9 mouse cellular contexts compared by ENCODE assay signal in genomic region chr10:24823697-24824535, GRCm38 (mm10). TPM values are rescaled to one million over a fixed set of nuclear protein-coding genes. Genes with fewer than 3 reads are reported as not detected.
DNase-seq lines count a peak whose midpoint lies in the region; ATAC-seq and TF ChIP-seq lines count a peak whose summit lies in the region.
"Had no signal": no experiment of that assay in that cellular context is flagged by ENCODE, and none has a peak within 500 bp of the region (broad histone marks: within the 10 kb centered on the region; RNA-seq: fewer than 3 reads in every experiment).

No protein-coding gene starts in this region.

- peak; percentile 43 for ATAC-seq in G1E (ENCODE audit: extremely low read depth, insufficient number of reproducible peaks, low FRiP score, poor library complexity, severe bottlenecking)
- ATAC-seq in intestine, embryonic 14.5 days (replicated peaks; ENCODE audit: low FRiP score, low TSS enrichment, low read depth), result 0 out of 2 replicates have a peak, but pooled peaks have one; percentile 40
- ATAC-seq in megakaryocyte-erythroid progenitor cell, adult 5-6 weeks (replicated peaks; ENCODE audit: low FRiP score, low TSS enrichment, poor library complexity, severe bottlenecking), result peak; percentile 86
- no peak for ATAC-seq in forebrain, embryonic 15.5 days (replicated peaks)

- no peaks in the 10 kb centered on the region for H3K27me3 ChIP-seq in heart, adult 2 months (ENCODE audit: control insufficient read depth, insufficient read depth, low read length)
- no peaks in the 10 kb centered on the region for H3K27me3 ChIP-seq in G1E (ENCODE audit: insufficient read depth, low read length)
- no peaks in the 10 kb centered on the region for H3K27me3 ChIP-seq in intestine, embryonic 14.5 days (replicated peaks; ENCODE audit: control insufficient read depth, insufficient read depth, low read length)
- no peaks in the 10 kb centered on the region for H3K27me3 ChIP-seq in forebrain, embryonic 15.5 days
- H3K27me3 ChIP-seq: neural tube, embryonic 13.5 days had no signal

- TF ChIP-seq POLR2A in heart, adult 2 months (IDR thresholded peaks at IDR 0.05; ENCODE audit: insufficient read depth, low read depth, low read length), result peak; percentile 55

- no peaks in the 10 kb centered on the region for H3K79me2 ChIP-seq in heart, adult 2 months (replicated peaks; ENCODE audit: control insufficient read depth, insufficient read depth, low read length)

- intact Hi-C loops in heart, adult 2 months (cut with DNase I), result no loop called here
- intact Hi-C loops in heart, postnatal 36 days (cut with DNase I), result no loop called here

- H3K9me3 ChIP-seq in G1E (replicated peaks), result no peaks in the 10 kb centered on the region
- H3K9me3 ChIP-seq in intestine, embryonic 14.5 days (ENCODE audit: control insufficient read depth, low read length), result no peaks in the 10 kb centered on the region
- H3K9me3 ChIP-seq in forebrain, embryonic 15.5 days, result no peaks in the 10 kb centered on the region
- H3K9me3 ChIP-seq: neural tube, embryonic 13.5 days had no signal

- H3K9ac ChIP-seq in heart, adult 2 months (ENCODE audit: low read depth, low read length), result no peak overlapping the region
- H3K9ac ChIP-seq in intestine, embryonic 14.5 days (ENCODE audit: low read length), result no peak overlapping the region
- H3K9ac ChIP-seq in forebrain, embryonic 15.5 days (replicated peaks), result no peak overlapping the region
- H3K9ac ChIP-seq: neural tube, embryonic 13.5 days had no signal

- DNase-seq in heart, adult 2 months, result peak in 1 of 2 experiments; percentile 31
- no peak for DNase-seq in heart, postnatal 36 days
- DNase-seq in G1E (ENCODE audit: low spot score), result no peak
- DNase-seq in intestine, embryonic 14.5 days (ENCODE audit: low spot score), result no peak
- DNase-seq in adrenal gland, adult 8-10 months, result no peak
- no peak for DNase-seq in kidney, postnatal 14 days

- no peak for TF ChIP-seq CTCF in heart, adult 2 months (IDR thresholded peaks at IDR 0.05)
- TF ChIP-seq CTCF in G1E (IDR thresholded peaks at IDR 0.05; ENCODE audit: low read depth, low read length), result no peak

- no peak for TF ChIP-seq EP300 in heart, adult 2 months (IDR thresholded peaks at IDR 0.05; ENCODE audit: insufficient read depth, low read depth, low read length)

- WGBS in heart, adult 2 months, result 33% methylated on average over 16 of the region's 16 CpGs
- 66% methylated on average over 16 of the region's 16 CpGs for WGBS in intestine, embryonic 14.5 days
- WGBS in forebrain, embryonic 15.5 days, result 87% methylated on average over 16 of the region's 16 CpGs

- peak overlapping the region; percentile 29 for H3K4me3 ChIP-seq in heart, adult 2 months
- no peak overlapping the region; the same call in 1 of the 2 replicates for H3K4me3 ChIP-seq in G1E (ENCODE audit: low read depth, low read length)
- no peak overlapping the region for H3K4me3 ChIP-seq in intestine, embryonic 14.5 days (ENCODE audit: low read depth, low read length)
- no peak overlapping the region for H3K4me3 ChIP-seq in forebrain, embryonic 15.5 days
- H3K4me3 ChIP-seq: neural tube, embryonic 13.5 days had no signal

- no peak overlapping the region; the same call in 1 of the 2 replicates for H3K4me2 ChIP-seq in intestine, embryonic 14.5 days (ENCODE audit: low read length)
- no peak overlapping the region for H3K4me2 ChIP-seq in forebrain, embryonic 15.5 days (replicated peaks)
- H3K4me2 ChIP-seq: neural tube, embryonic 13.5 days had no signal

- H3K27ac ChIP-seq in heart, adult 2 months, result peak overlapping the region; percentile 44
- H3K27ac ChIP-seq in intestine, embryonic 14.5 days (ENCODE audit: low read depth), result no peak overlapping the region
- no peak overlapping the region for H3K27ac ChIP-seq in forebrain, embryonic 15.5 days (replicated peaks)
- H3K27ac ChIP-seq: neural tube, embryonic 13.5 days had no signal

- H3K4me1 ChIP-seq in heart, adult 2 months (ENCODE audit: control insufficient read depth, insufficient read depth, low read length), result peaks cover 1% of the 10 kb centered on the region; the same call in 1 of the 2 replicates
- peaks cover 41% of the 10 kb centered on the region for H3K4me1 ChIP-seq in G1E (ENCODE audit: insufficient read depth, low read depth, low read length)
- no peaks in the 10 kb centered on the region for H3K4me1 ChIP-seq in intestine, embryonic 14.5 days (replicated peaks; ENCODE audit: control insufficient read depth, insufficient read depth, low read length)
- H3K4me1 ChIP-seq in forebrain, embryonic 15.5 days, result no peaks in the 10 kb centered on the region

- H3K36me3 ChIP-seq in heart, adult 2 months (ENCODE audit: control insufficient read depth, insufficient read depth, low read length), result peaks cover 4% of the 10 kb centered on the region; the same call in 1 of the 2 replicates
- no peaks in the 10 kb centered on the region for H3K36me3 ChIP-seq in G1E (replicated peaks)
- no peaks in the 10 kb centered on the region for H3K36me3 ChIP-seq in intestine, embryonic 14.5 days (ENCODE audit: control insufficient read depth, insufficient read depth, low read length)
- H3K36me3 ChIP-seq in forebrain, embryonic 15.5 days, result no peaks in the 10 kb centered on the region
- H3K36me3 ChIP-seq: neural tube, embryonic 13.5 days had no signal

RNA-seq across cellular contexts. Expression of gene Enpp3, which starts 18.7 kb away (rescaled TPM):
- 1 to 10 TPM; 2.3 to 3.3 TPM for total RNA-seq in heart, adult 2 months (2021)
- 2.4 and 5.9 TPM in 2 replicates for polyA plus RNA-seq in heart, adult 2 months (2012; rRNA removed)
- 1 to 10 TPM; 3.3 to 4.4 TPM for total RNA-seq in heart, postnatal 36 days (2021)
- total RNA-seq in G1E (2014; fragmentation: Nextera tagmentation) (0.63 TPM in 1 of 2 replicates, not detected in the other), G1E (2017) (0.12 and 0.27 TPM in 2 replicates)
- polyA plus RNA-seq in G1E (2012), result not detected in 2 replicates
- 9.3 and 10.9 TPM in 2 replicates for polyA plus RNA-seq in intestine, embryonic 14.5 days (2014; fragmentation: Nextera tagmentation; extraction: Ambion mirVana)
- 1.2 and 2.3 TPM in 2 replicates for total RNA-seq in megakaryocyte-erythroid progenitor cell, adult 5-6 weeks (2014; fragmentation: Nextera tagmentation)
- 1.4 TPM in 2 replicates for total RNA-seq in megakaryocyte-erythroid progenitor cell, adult 5-6 weeks (2017)
- total RNA-seq in adrenal gland, adult 8-10 months (2022), result 1 to 10 TPM; 2.3 to 3.2 (median 2.4) TPM
- 1.5 and 2.1 TPM in 2 replicates for polyA plus RNA-seq in forebrain, embryonic 15.5 days (2015; fragmentation: Nextera tagmentation; extraction: Ambion mirVana)

RNA-seq across cellular contexts. Expression of gene Med23, which starts 45.9 kb away (rescaled TPM):
- total RNA-seq in heart, adult 2 months (2021), result 10 to 100 TPM; 13.5 to 14.4 TPM
- polyA plus RNA-seq in heart, adult 2 months (2012; rRNA removed), result 10.6 and 15.4 TPM in 2 replicates
- 10 to 100 TPM; 14.1 to 15.4 TPM for total RNA-seq in heart, postnatal 36 days (2021)
- total RNA-seq in G1E (2014; fragmentation: Nextera tagmentation) (48.9 and 52.8 TPM in 2 replicates), G1E (2017) (30.0 and 34.0 TPM in 2 replicates)
- polyA plus RNA-seq in G1E (2012), result 8.9 and 13.7 TPM in 2 replicates
- polyA plus RNA-seq in intestine, embryonic 14.5 days (2014; fragmentation: Nextera tagmentation; extraction: Ambion mirVana), result 22.6 and 26.6 TPM in 2 replicates
- 24.5 and 36.0 TPM in 2 replicates for total RNA-seq in megakaryocyte-erythroid progenitor cell, adult 5-6 weeks (2014; fragmentation: Nextera tagmentation)
- 25.3 and 25.7 TPM in 2 replicates for total RNA-seq in megakaryocyte-erythroid progenitor cell, adult 5-6 weeks (2017)
- 10 to 100 TPM; 24.9 to 32.0 (median 30.1) TPM for total RNA-seq in adrenal gland, adult 8-10 months (2022)
- polyA plus RNA-seq in forebrain, embryonic 15.5 days (2015; fragmentation: Nextera tagmentation; extraction: Ambion mirVana), result 29.4 and 32.7 TPM in 2 replicates
